Mouse (Mus musculus): Measurements from ENCODE around the gene Map1b.

Map1b gene
- long read RNA-seq, experiment 1, partial matches to known transcripts = 71 of 149 reads
- long read RNA-seq, experiment 1, other reads (novel, unspliced or antisense) = 76 of 149 reads
- long read RNA-seq, experiment 2, transcript Map1b-204 (2 exons, 1,364 nt) = major isoform, 11 of 209 reads
- long read RNA-seq, experiment 2, partial matches to known transcripts = 143 of 209 reads
- long read RNA-seq, experiment 2, other reads (novel, unspliced or antisense) = 55 of 209 reads

DNA sequence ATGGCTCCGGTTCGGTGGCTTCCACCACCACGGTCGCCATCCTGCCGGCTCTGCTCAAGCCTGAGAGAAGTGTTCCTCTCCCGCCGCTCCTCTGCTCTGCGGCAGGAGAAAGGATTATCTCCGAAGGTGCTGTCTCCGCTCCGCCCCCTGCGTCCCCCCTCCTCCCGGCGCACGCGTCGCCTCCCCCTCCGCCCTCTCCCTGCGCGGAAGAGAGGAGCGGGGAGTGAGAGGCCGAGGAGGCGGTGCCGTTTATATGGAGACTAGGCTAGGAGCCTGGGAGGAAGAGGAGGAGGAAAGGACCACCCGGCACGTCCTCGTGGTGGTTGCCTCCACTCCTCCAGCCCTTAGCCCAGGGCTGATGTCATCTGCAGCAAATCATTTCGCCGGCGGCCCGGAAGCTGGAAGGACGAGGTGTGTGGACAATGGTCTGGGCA is at the start of gene Map1b:
Map1b (minus strand) TSS at position 93 of the 434 bp plus-strand sequence.
- intact Hi-C loops (cut with DNase I) = loop anchor here (5.0 kb wide), 1 partner anchor 41 kb away; no protein-coding TSS in a partner anchor

DNA sequence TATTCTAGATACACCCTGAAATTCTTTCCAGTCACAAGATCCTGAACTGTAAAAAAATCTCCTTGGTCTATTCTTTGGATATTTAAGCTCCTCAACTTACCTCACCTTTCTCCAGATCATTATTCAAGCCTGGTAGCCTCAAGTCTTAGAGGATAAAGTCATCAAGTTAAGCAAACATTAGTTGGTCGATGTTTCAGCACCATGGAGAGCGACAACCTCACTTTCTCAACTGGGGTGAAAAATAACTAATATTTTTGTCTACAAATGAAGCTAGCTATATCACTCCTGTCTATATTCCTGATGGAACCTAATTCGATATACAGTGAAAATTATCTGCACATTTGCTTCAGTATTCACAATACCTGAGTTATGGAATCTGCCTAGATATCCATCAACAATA is 48.0 kb upstream of the Map1b start:
- intact Hi-C loops (cut with DNase I) = no loop called here

DNA sequence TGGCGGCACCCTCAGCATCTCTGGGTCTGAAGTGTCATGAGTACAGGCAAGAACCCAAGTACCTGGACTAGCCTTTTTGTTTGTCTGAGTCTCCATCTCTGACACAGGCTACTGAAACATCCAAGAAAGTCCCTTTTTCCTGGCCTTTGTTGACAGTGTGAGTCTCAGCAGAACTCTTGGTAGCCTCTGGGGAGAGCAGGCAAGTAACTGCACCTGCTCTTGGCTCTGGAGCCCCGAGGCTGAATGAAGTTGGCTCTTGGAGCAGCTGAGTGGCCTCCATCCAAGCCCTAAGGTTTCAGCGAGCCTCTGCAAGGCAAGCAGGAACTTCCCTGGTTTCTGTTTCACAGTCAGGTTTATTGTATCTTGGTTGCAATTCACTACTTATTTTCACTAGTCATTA is 46.7 kb upstream of the Map1b start:
- intact Hi-C loops (cut with DNase I) = no loop called here

DNA sequence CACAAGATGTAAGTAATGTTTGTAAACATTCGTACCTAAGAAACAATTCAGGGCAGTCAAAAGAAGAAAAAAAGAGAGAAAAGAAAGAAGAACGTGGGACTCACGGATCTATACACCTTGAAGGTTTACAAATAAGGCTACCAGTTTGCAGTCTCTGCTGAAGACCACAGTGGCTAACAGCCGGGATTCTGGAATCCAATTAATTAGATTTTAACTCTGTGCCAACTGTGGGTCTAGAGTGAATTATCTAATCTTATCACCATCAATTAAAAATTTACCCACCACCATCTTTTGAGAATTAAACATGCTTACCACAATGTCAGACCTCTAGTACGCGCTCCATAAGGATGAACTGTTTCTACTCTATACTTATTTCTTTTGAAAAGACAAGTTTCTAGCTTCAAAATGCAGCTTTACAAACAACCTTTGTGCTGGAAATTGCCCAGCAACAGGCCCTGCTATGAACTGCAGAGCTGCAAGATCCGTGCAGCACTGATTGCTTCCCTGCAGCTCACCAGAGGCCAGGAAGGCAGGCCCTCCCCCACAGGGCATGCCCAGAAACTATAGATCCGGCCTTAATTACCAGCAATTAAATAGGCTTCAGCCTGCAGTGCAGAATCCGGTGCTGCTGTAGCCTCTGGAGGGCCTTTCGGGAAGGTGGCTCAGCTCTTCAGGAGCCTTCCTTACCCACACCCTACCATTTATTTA is 45.7 kb upstream of the Map1b start:
- intact Hi-C loops (cut with DNase I) = no loop called here

DNA sequence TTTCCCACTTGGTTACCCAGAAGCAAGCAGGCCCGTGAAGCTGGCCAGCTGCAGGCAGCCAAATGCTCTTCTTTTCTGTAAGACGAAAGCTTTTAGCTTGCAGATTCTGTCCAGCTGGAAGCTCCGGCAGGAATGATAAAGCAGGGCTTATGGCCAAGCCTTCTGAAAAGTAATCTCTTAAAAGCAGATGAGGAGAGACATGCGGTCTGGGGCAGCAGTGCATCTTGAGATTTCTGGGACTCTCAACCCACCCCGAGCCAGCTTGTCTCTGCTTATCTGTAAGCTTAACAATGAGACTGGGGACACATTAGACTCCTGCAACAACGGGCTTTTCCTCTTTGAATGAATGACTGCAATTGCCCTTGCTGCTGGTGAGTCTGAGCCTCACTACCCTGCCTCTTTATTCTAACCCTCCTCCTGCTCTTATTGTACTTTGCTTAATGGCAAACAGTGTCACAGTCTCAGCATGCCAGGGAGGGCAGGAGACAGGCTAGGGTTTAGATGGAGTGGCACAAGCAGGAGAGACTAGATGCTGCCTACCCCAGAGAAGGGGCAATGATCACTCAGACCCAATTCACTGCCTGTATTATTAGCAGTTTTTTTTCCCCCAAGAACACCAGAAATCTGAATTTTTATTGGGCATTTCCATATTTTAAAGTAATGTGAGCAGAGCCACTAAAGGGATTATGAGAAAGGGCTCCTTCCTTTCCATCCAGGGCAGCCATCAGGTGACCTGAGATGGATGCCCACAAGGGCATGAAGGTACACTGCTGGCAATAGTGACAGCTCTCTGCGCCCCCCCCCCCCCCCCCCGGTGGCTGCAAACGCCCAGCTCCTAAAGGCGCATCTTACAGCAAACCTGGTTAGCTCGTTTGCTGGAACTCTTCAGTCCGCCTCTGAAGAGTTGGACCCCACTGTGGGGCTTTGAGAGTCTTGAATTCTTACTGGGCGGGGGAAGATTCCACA is 44.6 kb upstream of the Map1b start:
- intact Hi-C loops (cut with DNase I) = no loop called here

DNA sequence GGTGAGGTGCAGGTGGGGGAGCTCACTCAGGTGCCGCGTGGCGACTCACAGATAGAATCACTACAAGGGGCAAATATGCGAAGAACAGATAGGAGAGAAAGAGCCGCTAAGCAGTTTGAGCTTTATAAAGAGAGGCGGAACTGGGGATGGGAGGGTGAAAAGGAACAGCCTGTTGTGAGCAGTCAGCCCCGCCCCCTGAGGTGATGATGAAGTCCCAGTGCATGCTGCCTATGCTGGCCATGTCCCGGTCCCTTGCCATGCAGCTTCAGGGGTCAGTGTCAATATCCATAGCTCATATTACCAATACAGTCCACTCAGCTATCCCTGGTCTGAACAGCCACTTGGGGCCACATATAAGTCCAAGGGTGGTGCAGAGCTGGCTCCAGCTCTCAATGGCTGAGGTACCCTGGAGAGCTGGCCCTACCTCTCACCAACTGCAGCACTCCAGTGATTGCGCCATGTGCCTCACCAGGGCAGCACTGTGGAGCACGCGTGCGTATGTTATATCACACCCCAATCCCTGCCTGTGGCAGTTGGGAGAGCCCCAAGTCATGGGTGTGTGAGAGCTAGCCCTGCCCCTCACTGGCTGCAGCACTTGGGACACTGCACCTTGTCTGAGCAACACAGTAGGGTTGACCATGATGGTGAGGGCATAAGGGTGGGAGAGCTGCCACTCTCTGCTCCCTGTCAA is 42.0 kb upstream of the Map1b start:
- intact Hi-C loops (cut with DNase I) = loop anchor here (5.0 kb wide), 1 partner anchor 41 kb away; the partner anchor contains the start of gene Map1b

DNA sequence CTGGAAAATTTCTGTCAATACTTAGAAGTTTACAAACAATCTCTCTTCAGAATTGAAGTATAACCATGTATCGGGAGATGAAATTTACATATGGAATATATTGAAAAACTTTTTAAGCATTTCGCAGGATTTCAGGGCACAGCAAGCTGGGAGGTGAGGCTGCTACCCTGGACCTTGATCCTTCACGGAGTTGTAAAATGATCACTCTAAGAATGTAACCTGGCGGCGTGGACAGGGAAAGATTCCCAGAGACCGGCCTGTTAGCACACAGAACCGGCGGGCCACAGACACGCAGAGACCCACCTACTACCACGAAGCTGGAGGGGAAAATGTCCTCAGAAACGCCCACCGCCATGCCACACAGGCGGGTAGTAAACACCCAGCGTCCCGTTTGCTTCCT is 41.5 kb upstream of the Map1b start:
- intact Hi-C loops (cut with DNase I) = loop anchor here (5.0 kb wide), 1 partner anchor 41 kb away; the partner anchor contains the start of gene Map1b

DNA sequence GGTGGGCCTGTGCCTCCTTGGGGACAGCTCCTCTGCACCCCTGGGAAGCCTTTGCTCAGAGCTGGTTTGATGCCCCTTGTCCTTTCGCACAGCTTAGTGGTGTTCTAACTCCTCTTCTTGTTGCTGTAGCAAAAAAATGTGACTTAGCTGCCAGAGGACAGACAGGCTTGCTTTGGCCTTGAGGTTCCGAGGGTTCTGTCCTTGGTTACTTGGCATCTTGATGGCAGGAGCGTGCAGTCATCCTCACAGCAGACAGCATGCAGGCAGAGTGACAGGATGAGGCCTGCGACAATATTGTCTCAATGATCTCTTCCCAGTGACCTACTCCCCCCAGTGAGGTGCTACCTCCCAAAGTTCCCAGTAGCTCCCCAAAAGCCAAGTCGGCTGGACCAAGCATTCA is 41.0 kb upstream of the Map1b start:
- intact Hi-C loops (cut with DNase I) = loop anchor here (5.0 kb wide), 1 partner anchor 40 kb away; the partner anchor contains the start of gene Map1b

DNA sequence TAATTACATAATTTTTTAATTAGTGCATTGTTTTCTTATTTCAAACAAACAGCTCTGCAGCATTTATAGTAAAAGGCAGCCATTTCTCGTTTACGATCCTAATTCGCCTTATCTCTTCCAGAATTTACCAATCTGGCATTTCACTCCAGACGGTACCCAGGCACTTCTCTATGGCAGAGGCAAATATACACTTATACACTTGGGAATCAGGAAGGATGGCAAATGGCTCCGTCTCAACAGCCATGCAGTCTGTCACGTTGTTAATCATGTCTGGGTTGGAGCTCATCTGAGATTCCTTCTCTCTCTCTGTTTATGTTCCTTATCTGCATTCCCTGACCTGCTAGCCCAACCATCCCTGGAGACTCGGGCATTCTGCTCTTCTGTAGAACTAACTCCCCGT is 38.6 kb upstream of the Map1b start:
- intact Hi-C loops (cut with DNase I) = loop anchor here (5.0 kb wide), 1 partner anchor 38 kb away; the partner anchor contains the start of gene Map1b

DNA sequence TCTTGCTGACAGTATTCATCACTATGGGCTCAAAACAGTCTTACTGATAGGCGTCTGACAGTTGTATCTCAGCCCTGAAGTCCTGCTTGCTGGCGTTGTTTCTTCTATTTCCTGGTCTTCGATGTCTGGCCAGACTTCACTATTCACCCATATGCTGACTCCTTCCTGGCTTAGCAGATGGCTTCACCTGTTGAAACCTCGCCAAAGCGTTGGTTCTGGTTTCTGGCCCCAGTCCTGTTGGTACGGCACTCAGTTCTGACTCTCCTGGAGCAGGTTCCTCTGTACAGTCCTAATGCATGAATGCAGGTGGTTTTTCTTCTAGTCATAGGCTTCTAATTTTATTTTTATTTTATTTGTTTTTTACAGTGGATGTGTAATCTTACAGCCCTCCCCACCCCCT is 38.1 kb upstream of the Map1b start:
- intact Hi-C loops (cut with DNase I) = no loop called here

DNA sequence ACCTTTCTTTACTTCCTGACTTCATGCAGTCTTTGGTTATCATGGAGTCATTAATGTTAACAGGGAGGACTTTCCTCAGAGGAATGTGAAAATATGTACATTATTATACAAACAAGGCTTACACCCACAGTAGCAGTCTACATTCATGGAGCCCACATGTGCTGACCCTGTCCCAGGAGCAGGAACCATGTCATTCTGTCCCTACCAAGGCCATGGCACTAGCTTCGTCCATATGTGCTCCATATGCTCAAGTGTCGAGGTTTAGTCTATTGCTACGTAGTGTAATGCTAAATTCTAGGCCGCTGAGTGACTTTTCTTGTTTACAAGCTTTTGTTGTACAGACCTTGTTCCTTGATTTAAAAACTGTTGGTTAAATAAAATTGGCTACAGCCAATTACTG is 36.0 kb upstream of the Map1b start:
- intact Hi-C loops (cut with DNase I) = no loop called here

DNA sequence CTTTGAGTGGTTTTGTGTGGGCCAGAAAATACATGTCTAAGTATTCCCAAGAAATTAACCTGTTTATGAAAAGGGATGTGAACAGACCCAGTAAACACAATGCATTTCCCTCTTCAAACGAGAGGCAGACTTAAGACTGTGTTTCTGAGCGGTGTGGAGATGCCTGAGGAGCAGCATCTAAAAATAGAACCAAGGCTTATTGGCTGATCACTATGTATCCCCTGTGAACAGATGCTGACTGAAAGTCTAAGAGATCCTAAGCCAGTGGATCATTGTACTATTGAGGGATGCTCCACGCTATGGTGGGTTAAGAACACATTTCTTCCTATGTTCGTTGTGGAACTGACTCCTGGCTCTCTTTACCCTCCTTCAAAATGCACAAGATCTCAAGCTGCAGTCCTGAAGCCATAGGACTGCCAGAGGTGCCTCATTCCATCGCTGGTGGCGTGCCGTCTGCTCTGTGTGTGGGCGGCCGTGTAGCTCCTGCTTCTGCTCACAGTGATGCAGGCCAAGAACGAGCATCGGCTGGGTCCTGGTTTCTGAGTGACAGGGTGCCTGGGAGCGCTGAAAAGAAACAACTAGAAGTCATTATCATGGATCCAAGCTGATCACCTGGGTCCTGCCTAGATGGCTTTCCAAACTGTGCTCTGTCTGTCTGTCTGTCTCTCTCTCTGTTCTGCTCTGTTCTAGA is 34.5 kb upstream of the Map1b start:
- intact Hi-C loops (cut with DNase I) = no loop called here

DNA sequence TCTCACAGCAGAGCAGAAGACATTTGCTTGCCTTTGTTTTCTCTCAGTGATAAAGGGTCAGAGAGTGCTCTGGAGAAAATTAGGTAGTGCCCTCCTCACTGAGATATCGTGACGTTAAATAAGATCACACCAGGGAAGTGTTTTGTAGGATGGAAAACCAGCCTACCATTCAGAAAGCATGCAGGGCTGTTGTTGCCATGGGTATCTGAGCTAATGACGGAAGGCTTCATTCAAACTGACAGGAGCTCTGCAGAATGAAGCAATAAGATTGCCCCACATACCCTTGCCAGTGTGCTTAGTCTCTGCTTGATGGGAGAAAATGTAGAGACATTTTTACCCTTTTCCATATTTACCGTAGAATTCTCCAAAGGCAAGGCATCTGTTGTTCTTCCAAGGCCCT is 33.7 kb upstream of the Map1b start:
- intact Hi-C loops (cut with DNase I) = no loop called here

DNA sequence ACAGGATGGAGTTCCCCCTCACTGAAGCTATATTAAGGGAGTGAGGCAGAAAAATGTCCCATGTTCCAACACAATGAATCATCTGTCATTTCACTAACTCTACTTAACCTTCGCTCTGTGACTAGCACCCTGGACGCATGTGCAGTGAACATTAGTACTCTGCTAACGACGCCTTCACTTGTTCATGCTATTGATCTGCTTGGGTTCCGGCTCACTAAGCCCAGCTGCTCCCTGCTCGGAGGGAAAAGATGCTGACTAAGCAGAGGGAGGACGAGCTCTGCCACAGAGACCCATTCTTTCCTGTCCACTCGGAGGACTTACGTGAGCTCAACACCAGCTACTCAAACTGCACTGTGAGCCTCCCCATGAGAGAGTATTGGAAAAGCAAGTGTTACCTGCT is 33.2 kb upstream of the Map1b start:
- intact Hi-C loops (cut with DNase I) = no loop called here

DNA sequence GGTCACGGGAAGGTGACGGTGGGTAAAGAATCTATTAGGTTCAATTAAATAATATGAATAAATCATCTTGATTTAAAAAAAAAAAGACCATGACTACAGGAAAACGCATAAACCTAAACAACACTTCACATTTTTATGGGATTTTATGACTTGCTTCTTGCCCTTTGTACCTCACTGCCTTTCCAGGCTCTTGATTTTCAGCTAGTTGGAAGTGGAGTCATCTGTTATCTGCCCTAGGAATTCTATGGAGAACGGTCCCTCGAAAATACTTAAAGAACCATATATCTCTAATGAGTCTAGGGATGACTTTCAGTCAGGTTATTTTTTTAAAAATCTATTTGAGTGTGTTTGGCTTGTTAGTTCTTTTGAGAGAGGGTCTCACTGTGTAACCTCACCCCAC is 30.5 kb upstream of the Map1b start:
- intact Hi-C loops (cut with DNase I) = no loop called here

DNA sequence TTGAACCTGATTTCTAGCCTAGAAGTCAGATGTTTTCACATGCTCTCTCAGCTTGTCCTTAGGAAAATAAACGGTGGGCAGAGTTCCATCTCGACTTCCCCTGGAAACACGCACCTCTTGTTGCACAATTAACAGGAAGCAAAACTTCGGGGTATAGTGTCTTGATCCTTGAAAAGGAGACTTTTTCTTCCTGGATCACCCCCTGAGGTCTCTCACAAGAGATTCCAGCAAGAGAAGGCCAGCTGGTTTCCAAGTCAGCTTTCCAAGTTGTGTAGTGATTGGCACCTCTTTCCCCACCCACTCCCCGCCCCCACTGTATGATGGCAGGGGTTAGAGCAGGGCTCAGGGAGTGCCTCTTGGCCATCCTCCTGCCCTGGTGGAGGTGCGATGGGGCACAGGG is 28.9 kb upstream of the Map1b start:
- intact Hi-C loops (cut with DNase I) = no loop called here

DNA sequence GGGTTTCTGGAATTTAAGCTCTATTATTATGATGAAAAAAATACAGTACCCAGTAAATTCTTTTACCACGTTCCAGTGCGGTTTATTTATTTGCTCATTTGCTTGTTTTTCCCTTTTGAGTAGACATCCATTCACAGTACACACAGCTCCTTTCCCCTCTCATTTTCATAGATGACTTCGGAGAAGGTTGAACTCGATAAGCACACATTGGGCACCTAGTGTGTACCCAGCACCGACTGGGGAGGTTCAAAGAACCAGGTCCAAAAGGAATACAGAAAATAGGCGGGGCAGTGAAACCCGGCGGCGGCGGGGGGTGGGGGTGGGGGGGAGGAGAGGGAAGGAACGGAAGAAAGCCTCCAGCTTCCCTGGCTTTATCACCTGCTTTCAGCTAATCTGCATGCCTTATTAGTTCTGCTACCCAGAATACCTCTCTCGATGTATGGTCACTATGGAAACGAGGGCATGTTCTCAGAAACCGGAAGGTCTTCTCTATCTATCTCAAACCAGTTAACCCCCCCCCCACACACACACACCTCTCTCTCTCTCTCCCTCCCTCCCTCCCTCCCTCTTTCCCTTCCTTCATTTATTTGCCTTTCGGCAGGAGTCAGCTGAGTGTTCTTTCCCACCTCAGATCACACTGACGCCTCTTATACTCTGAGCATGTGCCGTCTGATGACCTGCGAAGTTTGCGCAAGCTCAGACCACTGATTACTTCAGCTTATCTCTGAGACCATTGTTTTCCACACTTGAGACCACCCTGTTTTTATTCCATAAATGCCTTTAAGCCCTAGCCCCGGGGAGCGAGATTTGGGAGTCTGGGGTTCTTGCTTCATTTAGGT is 25.3 kb upstream of the Map1b start:
- intact Hi-C loops (cut with DNase I) = no loop called here

DNA sequence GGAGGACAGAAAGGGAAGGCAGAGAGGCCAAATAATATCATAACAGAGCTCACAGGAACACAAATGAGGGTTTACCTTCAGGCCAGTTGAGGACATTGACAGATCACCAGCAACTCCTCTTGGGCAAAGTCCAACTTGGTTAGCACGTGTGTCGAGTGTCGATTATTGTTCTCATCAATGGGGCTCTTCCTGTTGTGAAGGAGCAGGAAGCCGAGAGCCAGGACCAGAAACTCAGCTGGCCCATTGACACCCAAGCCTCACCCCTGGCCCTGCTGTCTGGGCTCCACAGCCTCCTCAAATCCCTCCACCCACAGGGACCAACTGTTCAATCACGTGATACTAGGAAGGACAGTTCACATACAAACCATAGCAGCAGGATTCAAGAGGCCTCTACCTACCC is 22.9 kb upstream of the Map1b start:
- intact Hi-C loops (cut with DNase I) = no loop called here

DNA sequence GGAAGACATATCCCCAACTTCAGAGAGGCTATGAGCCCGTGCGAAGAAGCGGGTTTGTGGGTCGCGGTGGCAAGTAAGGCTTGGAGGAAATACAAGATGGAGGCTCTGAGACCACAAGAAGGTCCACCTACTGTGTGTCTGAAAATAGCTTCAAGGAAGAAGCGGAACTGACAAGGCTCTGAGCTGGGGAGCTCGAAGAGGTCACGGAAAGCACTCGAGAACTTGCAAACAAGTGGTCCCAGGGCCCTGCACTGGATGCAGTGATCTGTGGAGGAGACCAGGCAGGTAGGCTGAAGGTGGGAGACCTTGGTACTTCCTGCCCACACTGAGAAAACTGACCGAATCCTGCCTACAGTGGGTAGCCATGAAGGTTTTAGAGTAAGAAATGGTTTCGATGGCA is 22.5 kb upstream of the Map1b start:
- intact Hi-C loops (cut with DNase I) = no loop called here

All from adrenal gland (tissue).